Mouse (Mus musculus): ENCODE data around the gene Vmn2r45.
"Not testable (repeated sequence)": the region's sequence is repeated elsewhere in the genome, so short reads cannot be mapped to it uniquely, and the experiment has no call there.

The Vmn2r45 gene

GRCm38 (mm10) chr7:8488975-8489374 is at the start of gene Vmn2r45:
Vmn2r45 (minus strand) TSS chr7:8489075.
- DNase-seq (ENCODE audit: extremely low spot score, low spot score), result not testable (repeated sequence)

Measured in neural tube, embryonic 10.5 days (tissue).